Mouse (Mus musculus) c-Kit-positive CD71-positive TER-119-positive erythroid progenitor cells, embryonic 14.5 days (primary cell): ENCODE measurements around the gene Ncan.

Experiments
- DNase-seq: peaks from one replicate; pipeline ENCODE4 v3.0.0-alpha.2; 2013; ENCODE audit warnings: low spot score

Ncan gene

DNA sequence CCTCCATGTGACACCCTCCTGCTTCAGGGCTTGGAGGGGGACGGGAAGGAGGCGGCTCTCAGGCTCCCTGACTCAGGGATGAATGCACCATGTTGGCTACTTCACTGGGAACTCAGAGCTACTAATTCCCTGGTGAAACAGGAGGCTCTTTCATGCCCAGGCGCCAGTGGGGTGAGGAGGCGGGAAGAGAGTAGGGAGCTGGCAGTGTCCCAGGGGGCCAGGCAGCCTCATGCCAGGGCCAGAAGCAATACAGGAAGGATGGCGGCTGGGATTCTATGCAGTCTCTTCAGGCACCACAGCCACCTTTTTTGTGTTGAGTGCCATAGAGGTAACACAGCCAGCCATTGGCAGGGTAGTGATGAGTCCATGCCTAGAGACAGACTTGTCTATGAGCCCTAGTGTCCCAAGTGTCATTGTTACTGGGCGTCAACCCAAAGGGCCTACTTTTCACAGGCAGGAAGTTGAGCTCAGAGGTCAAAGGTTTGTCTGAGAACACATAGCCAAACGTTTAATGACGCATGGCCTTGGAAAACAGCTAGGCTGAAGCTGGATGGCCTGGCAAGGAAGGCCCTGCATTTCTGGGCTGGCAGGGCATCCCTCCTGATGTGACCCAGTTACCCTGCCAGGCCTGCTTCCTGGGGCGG lies 8.8 kb upstream of the Ncan start:
- no peak for DNase-seq

DNA sequence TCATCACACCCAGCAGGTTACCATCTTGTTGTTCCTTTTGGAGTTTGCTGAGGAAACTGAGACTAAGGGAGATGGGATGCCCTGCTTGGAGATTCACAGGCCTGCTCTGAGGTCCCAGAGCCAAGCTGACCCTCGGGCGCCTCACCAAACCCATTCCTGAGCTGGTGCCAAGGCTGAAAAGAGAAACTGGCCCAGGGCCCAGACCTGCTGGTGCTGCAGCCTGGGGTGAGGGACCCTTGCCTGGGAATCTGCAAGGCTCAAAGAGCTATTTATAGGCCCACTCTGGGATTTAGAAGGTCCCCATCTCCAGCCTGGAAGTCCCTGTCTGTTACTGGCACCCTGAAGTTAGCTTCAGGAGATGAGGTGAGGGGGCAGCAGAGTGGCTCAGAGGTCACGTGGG lies 7.8 kb upstream of the Ncan start:
- no peak for DNase-seq

DNA sequence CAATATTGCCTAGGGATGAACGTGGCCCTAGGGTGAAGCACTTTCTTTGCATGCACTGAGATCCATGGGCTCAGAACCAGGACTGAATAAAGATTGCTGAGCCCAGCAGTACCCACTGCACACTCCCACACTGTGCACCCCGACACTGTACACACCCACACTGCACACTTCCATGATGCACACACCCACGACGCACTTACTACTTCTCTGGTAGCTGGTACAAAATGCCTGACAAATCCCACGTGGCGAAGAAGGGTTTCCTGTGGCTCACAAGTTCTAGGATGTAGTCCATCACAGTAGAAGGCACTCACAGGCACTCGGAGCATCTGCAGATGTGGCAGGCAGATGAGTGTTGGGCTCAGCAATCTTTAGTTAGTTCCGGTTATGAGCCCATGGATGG lies 4.3 kb upstream of the Ncan start:
- DNase-seq = no peak

DNA sequence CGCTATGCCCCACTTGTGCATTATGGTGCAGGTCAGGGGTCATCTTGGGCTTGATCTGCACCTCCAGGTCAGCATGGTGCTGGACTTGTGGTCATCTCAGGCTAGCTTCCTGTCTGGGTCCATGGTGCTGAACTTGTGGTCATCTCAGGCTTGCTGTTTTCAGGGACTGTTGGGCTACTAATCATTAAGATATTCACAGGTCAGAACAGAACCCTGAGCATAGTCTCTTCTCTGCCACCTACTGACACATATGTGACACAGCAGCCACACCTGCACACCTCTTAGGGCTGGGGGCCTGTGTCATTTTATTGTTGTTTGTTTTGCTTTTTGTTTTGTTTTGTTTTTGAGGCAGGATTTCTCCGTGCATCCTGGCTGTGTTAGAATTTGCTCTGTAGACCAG lies 2.2 kb upstream of the Ncan start:
- DNase-seq = no peak

DNA sequence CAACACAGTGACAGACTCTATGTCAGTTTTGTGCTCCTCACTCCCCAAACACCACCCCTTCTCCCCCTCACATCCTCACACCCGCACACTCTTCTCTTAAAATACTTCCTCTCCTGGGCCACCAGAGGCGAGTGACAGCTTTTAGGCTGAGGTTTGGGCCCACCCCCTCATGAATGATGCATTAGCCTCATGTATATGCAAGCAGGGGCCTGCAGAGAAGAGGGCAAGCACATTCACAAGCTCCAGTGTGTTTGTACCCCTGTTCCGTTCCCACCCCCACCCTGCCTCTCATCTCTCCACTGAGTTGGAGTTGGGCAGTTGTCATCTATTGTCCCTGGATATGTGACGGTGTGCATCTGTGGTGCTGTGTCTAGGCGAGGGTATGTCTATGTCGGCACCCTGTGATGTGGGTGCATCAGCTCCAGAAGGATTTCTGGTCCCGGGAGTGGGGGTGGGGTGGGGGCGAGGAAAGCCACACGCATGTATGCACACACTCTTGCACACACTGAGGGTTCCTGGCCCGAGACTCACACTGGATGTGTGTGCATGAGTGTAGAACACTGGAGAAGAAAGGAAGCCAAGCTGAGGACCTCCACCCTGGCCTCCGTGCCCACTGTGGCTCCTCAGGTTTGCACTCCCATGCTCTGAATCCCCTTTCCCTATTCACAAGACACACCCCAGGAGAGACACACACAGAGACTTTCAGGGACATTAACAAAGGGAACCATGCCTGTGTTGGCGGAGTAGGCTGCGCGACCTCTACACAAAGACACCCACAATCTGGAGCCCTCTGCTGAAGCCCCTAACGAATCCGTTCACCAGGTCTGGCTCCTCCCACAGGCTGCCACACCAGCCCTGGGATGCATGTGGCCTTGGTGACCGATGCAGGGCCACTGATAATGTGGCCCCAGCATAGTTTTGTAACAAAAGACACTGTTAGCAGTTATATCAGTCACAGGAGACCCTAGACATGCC lies 1.7 kb downstream of the Ncan start:
- no peak for DNase-seq

DNA sequence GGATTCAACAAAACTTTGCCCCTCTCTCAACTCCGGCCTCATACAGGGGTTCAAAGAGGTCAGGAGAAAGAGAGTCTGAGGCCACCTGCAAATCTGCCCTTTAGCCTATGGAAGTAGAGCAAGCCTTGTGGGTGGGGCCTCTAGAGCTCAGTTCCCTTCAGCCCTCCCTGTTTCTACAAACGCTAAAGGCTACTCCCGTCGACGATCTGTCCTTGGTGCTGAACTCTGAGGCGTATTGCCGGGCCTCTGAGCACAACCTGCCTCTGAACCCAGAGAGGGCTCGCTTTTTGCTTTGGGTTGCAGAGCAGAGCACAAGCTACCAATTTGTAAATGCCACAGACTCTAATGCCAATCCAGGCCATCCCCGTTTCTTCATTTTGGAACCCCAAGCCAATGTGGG lies 3.1 kb downstream of the Ncan start:
- DNase-seq = peak; percentile 54

DNA sequence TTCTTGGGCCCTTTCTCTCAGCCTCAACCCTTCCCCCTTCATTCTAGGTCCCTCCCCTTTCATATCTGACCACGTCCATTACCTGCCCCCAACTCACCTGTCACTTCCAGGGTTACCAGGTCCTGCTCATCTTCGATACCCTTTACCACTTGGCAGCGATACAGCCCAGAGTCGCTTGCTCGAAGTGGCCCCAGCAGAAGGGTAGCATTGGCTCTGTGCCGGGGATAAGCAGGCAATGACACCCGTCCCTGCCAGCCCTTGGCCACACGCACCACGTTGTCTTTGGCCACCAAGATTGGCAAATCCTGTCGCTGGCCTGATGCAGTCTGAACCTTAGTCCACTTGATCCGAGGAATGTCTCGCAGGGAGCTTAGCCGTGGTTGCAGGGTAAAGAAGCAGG lies 5.8 kb downstream of the Ncan start:
- DNase-seq = no peak

DNA sequence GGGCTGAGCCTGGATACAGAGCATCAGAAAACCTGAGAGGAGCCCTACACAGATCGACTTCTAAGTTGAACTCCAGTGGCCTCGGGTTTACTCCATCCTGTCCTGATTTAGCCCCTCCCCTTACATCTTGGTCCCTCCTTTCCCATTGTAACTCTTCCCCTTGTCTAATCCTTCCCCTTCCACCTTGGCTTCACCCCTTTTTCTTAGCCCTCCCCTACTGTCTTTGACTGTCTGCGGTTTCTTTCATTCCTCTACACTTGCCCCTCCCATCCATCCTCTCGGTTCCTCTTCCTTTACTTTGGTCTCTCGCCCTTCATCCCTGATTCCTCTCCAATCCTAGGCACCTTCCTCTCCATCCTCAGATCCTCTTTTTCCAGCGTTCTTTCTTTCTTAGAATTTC lies 6.2 kb downstream of the Ncan start:
- no peak for DNase-seq

DNA sequence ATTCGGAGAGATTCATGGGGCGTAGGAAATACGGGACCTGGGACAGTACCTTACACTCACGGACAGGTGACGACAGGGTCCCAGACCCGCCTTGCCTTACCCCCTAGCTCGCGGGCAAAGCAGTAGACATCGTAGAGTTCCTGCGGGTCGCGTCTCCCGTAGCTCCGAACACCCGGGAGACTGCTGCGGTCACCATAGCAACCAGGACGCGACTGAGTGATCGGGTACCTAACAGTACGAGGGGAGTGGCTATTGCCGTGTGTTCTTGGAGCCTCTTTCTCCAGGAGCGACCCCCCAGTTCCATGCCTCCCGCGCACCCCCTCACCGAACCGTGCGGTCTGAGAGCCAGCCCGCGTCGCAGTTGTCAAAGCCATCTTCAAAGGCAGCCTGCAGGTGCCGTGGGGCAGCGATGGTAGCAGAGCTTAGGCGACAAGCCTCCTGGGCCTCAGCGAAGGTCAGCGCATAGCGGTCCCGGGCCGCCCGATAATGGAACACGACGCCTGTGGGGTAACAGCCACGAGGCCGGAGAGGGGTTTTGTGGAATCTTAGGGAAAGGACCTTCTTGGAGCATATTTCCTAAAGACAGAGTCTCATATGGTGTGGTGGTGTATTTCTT lies 8.2 kb downstream of the Ncan start:
- no peak for DNase-seq

DNA sequence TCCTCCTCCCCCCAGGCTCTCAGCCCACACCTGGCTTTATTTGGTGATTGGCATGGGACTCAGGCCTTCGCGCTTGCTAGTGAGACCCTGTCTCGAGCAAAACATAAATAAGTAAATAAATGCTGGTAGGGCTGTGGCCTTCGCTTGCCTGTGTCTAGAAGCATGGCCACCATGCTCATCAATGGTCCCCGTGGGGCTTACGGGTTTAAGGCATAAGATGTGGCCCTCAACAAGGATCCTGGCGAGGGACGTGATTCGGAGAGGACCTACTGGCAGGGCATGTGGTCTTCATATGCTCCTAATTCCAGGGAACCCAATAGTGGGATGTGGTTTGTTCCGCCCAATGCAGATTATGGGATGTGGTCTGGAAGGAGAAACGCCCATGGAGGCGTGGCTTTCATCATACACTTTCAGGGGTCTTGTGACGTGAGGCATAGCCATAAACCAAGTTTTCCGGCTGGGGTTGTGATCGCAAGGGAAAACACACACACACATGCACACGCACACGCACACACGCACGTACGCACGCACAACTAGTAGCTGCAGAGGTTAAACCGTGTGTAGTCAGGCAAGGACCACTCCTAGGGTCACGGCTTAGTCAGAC lies 9.4 kb downstream of the Ncan start:
- DNase-seq = no peak

DNA sequence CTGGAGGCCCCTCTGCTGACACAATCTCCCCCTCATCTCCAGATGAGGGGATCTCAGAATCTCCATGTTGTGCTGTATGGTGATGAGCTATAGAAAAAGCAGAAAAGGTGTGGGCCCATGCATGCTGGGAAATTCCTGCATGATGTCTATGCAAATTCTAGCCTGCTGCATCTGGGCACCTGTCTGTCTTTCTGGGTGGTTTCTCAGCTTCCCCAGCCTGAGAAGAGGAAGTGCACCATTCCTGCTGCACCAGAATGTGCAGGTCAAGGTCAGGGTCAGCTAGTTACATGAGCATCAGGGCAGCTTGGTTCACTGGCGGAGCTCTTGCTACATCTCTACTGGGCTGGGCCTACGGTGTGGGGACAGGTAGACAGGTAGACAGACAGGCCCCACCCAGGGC lies 10.2 kb downstream of the Ncan start:
- DNase-seq = no peak

DNA sequence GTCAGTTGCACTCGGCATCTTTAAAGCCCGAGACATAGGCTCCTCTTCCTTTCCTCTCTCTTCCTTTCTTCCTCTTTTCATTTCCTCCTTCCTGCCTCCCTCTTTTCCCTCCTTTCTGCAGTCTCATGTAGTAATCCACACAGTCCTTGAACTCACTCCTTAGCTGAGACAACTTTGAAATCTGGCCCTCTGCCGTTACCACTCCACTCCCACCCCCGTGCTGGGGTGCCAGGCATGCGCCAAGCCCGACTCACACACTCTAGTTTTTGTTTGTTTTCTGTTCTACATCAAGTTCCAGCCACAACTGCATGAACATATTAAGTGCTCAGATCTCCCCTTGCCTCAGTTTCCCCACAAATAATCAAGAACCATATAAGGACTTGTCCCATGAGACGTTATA lies 15.8 kb downstream of the Ncan start:
- no peak for DNase-seq

DNA sequence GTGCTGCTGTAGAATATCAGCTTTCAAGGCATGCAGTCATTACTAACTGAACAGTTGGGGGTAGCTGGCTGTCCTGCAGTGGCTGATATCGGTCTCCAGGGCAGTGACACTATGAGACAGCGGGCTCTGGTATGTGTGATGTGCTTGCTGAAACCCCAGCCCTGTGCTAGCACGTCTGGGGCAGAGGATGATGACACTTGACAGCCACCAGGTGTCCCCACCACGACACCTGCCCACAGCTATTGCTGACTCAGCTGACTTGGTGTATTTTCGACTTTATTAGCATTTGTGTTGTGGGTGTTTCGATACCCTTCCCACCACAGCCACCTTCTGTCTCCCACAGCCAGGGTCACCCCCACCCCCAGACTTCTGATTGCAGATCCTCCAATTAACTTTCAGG lies 16.2 kb downstream of the Ncan start:
- peak; percentile 15 for DNase-seq

DNA sequence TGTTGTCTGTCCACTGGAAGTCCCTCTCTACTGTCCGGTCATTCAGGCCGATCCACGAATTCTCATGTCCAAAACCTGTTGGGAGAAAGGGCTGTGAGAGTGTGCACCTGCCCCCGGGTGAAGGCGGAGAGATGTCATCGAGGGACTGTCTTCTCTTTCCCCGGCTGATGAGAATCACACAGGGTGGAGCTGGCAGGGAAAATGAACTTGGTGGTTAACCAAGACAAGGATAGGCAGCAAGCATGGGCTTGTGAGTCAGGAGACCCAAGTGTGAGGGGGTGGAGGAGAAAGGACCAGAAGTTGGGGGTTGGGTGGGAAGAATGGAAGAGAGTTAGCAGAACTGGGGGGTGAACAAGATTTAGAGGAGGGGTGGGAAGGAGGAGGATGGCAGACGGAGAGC lies 20.4 kb downstream of the Ncan start:
- DNase-seq = no peak

DNA sequence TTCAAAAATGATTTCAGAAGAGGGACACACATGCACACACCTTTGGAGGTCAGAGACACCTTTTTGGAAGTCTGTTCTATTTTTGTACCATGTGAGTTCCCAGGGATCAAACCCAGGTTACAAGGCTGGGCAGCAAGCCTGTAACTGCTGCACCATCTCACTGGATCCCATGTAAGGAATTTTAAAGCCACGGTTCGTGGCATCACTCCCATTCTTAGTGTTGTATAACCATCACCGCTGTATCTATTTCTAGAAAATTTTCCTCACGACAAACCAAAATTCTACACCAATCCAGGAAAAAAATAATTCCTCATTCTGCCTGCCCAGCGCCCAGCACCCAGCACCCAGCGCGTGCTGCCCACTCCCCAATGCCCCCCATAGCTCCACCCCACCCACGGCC lies 21.4 kb downstream of the Ncan start:
- no peak for DNase-seq

DNA sequence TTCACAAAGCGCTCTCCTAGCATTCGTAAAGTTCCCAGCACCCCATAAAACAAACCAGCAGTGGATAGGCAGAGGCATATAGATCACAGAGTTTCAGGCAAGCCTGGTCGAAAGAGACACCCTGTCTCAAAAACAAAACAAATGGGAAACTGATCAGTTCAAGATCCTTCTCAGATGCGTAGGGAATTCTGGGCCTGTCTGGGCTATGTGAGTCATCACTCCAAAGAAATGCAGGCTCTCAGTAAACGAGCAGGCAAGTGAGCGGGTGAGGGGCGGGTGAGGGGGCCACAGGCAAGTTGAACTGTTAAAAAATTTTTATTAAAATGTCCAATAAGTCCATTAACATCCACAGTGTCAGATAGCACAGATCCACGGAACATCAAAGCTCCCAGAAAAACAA lies 27.9 kb downstream of the Ncan start:
- DNase-seq = no peak

DNA sequence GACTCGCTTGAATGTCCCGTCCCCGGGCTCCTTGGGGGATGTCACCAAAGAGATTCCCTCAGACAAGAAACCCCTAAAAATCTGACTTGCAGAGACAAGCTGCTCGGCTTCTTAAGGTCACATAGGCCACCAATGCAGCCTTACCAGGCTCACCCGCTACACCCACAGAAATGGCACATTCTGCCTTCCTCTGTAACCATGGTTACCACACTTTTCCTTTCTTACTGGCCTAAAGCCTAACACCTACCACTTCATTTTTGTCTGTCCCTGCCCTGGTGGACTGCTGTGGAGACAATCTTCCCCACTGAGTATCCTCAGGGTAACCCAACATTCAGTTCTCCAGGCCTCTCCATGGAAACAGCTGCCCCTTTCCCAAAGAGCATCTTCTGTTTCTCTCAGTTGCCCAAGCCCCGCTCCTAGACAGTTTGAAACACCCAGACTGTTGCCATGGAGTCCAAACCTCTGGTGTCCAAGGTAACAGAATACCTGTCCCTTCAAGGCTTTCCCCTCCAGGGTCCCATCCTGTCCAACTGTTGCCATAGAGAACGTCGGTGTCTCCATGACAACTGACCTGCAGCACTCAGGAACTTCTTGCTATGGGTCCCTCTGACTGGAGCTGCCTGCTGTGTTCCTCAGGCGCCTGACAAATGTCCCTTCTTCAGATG lies 31.2 kb downstream of the Ncan start:
- no peak for DNase-seq

DNA sequence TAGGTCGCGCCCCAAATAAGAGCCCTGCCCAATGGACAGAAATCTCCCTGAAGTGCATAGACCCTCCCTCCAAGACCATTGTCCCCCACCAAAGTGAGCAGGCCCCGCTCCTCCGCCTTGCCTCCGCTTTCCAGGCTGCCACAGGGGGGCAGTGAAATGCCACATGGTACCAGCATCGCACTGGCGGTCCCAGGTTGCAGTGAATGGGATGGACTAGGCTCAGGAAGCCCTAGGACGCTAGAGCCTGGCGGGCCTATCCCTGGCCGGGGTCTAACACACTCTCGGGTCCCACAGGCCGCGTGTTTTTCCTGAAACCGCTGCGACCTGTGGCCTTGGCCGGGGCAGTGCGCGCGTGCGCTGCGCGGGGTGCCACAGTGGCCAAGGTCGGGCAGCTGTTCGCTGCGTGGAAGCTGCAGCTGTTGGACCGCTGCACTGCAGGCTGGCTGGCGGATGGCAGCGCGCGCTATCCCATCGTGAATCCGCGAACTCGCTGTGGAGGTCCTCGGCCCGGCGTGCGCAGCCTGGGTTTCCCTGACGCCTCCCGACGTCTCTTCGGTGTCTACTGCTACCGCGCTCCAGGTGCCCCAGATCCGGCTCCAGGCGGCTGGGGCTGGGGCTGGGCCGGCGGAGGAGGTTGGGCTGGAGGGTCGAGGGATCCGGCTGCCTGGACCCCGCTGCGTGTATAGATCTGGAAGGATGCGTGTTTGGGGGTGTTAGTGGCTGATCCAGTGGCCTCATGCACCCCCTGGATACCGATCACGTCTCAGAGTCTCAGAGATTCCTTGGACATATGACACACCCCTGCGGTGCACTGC lies 32.6 kb downstream of the Ncan start:
- DNase-seq = no peak

DNA sequence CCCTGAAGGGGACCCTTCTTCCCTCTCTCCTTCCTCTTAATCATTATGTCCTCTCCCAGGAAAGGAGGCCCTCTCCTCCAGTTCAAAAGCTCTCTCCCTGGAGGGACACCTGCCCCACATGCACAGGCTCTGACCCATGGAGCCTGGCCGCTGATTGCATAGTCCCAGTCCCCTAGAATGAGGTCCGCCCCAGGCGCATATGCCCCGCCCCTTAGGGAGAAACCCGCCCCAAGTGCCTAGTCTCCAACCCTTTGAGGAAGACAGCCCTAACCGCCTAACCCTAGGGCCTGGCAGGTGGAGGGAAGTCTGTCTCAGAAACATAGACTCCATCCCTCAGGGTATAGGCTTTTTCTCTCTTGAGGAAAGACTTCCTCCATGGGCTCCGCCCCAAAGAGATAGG lies 33.4 kb downstream of the Ncan start:
- DNase-seq = no peak

DNA sequence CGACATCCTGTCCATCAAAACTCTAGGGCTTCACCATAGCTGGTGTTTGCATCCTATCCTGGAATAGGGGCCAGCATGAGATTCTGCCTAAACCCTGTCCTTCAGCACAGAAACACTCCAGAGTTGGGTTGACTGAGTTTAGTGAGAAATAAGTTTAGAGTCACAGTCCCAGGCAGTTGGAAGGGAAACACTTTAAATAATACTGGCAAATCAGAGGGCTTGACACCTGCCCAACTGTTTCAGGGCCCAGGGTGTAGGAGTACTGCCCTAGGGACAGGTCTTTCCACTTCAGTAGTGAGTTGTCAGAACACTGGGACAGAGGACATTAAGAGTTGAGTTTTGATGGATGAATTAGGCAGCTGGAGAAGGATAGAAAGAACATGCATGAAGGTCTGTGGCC lies 34.5 kb downstream of the Ncan start:
- no peak for DNase-seq
